Mouse (Mus musculus): ENCODE measurements around the gene Ppm1l.

GRCm38 (mm10) chr3:69596116-69596515 is 279.5 kb downstream of the Ppm1l start:
- TF ChIP-seq MYOG (IDR thresholded peaks at IDR 0.05; ENCODE audit: control insufficient read depth in 1 of 3, insufficient read depth in 1 of 3, insufficient read length in 2 of 3, low read depth in 2 of 3): no peak
- no peak for TF ChIP-seq TCF12 (IDR thresholded peaks at IDR 0.05; ENCODE audit: insufficient read depth, poor library complexity, severe bottlenecking)
- TF ChIP-seq REST (IDR thresholded peaks at IDR 0.05; ENCODE audit: insufficient read depth, insufficient read length): no peak
- TF ChIP-seq E2F4 (IDR thresholded peaks at IDR 0.05; ENCODE audit: insufficient read depth): no peak
- no peak for TF ChIP-seq POLR2A (IDR thresholded peaks at IDR 0.05; ENCODE audit: insufficient read length, low read depth)
- TF ChIP-seq MYOD1 (IDR thresholded peaks at IDR 0.05; ENCODE audit: control insufficient read depth in 1 of 3, insufficient read length in 2 of 3, low read depth in 2 of 3): no peak

Data from myocyte (in vitro differentiated cells).